Mouse (Mus musculus) lung, postnatal 0 days (tissue): Measurements from ENCODE around the gene Trim7.

Source experiments
- CTCF ChIP-seq: IDR thresholded peaks from 2 replicates; pipeline ENCODE4 v1.5.1; 2016; ENCODE audit warnings: antibody characterized with exemption, mild to moderate bottlenecking
- EP300 ChIP-seq: IDR thresholded peaks from 2 replicates; pipeline ENCODE4 v1.6.1; 2016; ENCODE audit warnings: antibody characterized with exemption, mild to moderate bottlenecking, control low read depth

- TF ChIP-seq CTCF (no peak), EP300 (no peak)
These were observed 18.9 kb upstream of the Trim7 start for GRCm38 (mm10) chr11:48806856-48807562.
